Mouse (Mus musculus): Measurements from ENCODE around the gene Gipr.
"Not testable (repeated sequence)": the region's sequence is repeated elsewhere in the genome, so short reads cannot be mapped to it uniquely, and the experiment has no call there.

Gipr gene

GRCm38 (mm10) chr7:19178443-19179092 lies 12.6 kb upstream of the Gipr start:
- peak; percentile 61 to 81 for DNase-seq (ENCODE audit: low spot score in 2 of 2)

GRCm38 (mm10) chr7:19178035-19178434 lies 12.1 kb upstream of the Gipr start:
- DNase-seq (ENCODE audit: low spot score in 2 of 2): no peak

- DNase-seq (ENCODE audit: low spot score in 2 of 2): no peak
Measured at GRCm38 (mm10) chr7:19177216-19177615, 11.3 kb upstream of the Gipr start.

GRCm38 (mm10) chr7:19176516-19176947 lies 10.6 kb upstream of the Gipr start:
- DNase-seq (ENCODE audit: low spot score in 2 of 2): no peak

GRCm38 (mm10) chr7:19175708-19176515 lies 10.0 kb upstream of the Gipr start, which contains the start of gene Eml2:
TSS of gene Eml2 (plus strand) at chr7:19176421.
- peak; percentile 44 to 62 for DNase-seq (ENCODE audit: low spot score in 2 of 2)

GRCm38 (mm10) chr7:19172874-19173273 lies 6.9 kb upstream of the Gipr start:
- peak; percentile 82 to 89 for DNase-seq (ENCODE audit: low spot score in 2 of 2)

- no peak for DNase-seq (ENCODE audit: low spot score in 2 of 2)
Measured at GRCm38 (mm10) chr7:19171831-19172230, 5.9 kb upstream of the Gipr start.

- no peak for DNase-seq (ENCODE audit: low spot score in 2 of 2)
Measured at GRCm38 (mm10) chr7:19170142-19170541, 4.2 kb upstream of the Gipr start.

- no peak for DNase-seq (ENCODE audit: low spot score in 2 of 2)
Measured at GRCm38 (mm10) chr7:19169506-19169905, 3.6 kb upstream of the Gipr start.

- DNase-seq (ENCODE audit: low spot score in 2 of 2): no peak
Measured at GRCm38 (mm10) chr7:19166990-19167389, 1.1 kb upstream of the Gipr start.

GRCm38 (mm10) chr7:19164978-19165377 lies 949 bp downstream of the Gipr start:
- no peak for DNase-seq (ENCODE audit: low spot score in 2 of 2)

GRCm38 (mm10) chr7:19164189-19164588 lies 1.7 kb downstream of the Gipr start:
- no peak for DNase-seq (ENCODE audit: low spot score in 2 of 2)

- no peak for DNase-seq (ENCODE audit: low spot score in 2 of 2)
Measured at GRCm38 (mm10) chr7:19163752-19164151, 2.2 kb downstream of the Gipr start.

GRCm38 (mm10) chr7:19162928-19163327 lies 3.0 kb downstream of the Gipr start:
- DNase-seq (ENCODE audit: low spot score in 2 of 2): no peak

- no peak for DNase-seq (ENCODE audit: low spot score in 2 of 2)
Measured at GRCm38 (mm10) chr7:19160115-19160514, 5.8 kb downstream of the Gipr start.

GRCm38 (mm10) chr7:19159411-19159810 lies 6.5 kb downstream of the Gipr start:
- DNase-seq (ENCODE audit: low spot score in 2 of 2): no peak

- no peak for DNase-seq (ENCODE audit: low spot score in 2 of 2)
Measured at GRCm38 (mm10) chr7:19158601-19159000, 7.3 kb downstream of the Gipr start.

GRCm38 (mm10) chr7:19157160-19157800 lies 8.6 kb downstream of the Gipr start:
- peak; percentile 97 for DNase-seq (ENCODE audit: low spot score in 2 of 2)

GRCm38 (mm10) chr7:19155825-19156475 lies 10.0 kb downstream of the Gipr start:
- DNase-seq (ENCODE audit: low spot score in 2 of 2): no peak

- no peak for DNase-seq (ENCODE audit: low spot score in 2 of 2)
Measured at GRCm38 (mm10) chr7:19154796-19155195, 11.1 kb downstream of the Gipr start.

GRCm38 (mm10) chr7:19151121-19151520 lies 14.8 kb downstream of the Gipr start:
- DNase-seq (ENCODE audit: low spot score in 2 of 2): not testable (repeated sequence)

GRCm38 (mm10) chr7:19149626-19150025 lies 16.3 kb downstream of the Gipr start, which contains the start of gene Snrpd2:
TSS of gene Snrpd2 (plus strand) at chr7:19149722.
- DNase-seq (ENCODE audit: low spot score in 2 of 2): peak; percentile 93 to 98
